Mouse (Mus musculus): ENCODE results near the gene Zeb2. TPM values are rescaled to one million over a fixed set of nuclear protein-coding genes. Genes with fewer than 3 reads are reported as not detected.

Gene Zeb2
- polyA plus RNA-seq, 1 experiment: 6.5 TPM

GRCm38 (mm10) chr2:45060768-45061167 is 56.4 kb downstream of the Zeb2 start:
- Histone ChIP-seq H3K36me3 (ENCODE audit: control insufficient read depth, insufficient read depth, low read length) (no peaks in the 10 kb centered on the region), H3K4me3 (ENCODE audit: control insufficient read depth, insufficient read depth, low read length) (no peak overlapping the region), H3K27ac (ENCODE audit: control insufficient read depth, insufficient read depth, low read length) (no peak overlapping the region), H3K27me3 (ENCODE audit: control insufficient read depth, insufficient read depth, low read length) (no peaks in the 10 kb centered on the region), H3K4me1 (replicated peaks; ENCODE audit: control insufficient read depth, insufficient read depth, low read length) (no peaks in the 10 kb centered on the region)
- TF ChIP-seq POLR2A (IDR thresholded peaks at IDR 0.05; ENCODE audit: control insufficient read depth, extremely low read depth, insufficient read depth, low read length, poor library complexity) (no peak), CTCF (IDR thresholded peaks at IDR 0.05; ENCODE audit: borderline replicate concordance, control insufficient read depth, extremely low read depth, insufficient read depth, low read length, poor library complexity) (no peak)
- DNase-seq: no peak
- 97% methylated on average over 4 of the region's 4 CpGs for WGBS

DNA sequence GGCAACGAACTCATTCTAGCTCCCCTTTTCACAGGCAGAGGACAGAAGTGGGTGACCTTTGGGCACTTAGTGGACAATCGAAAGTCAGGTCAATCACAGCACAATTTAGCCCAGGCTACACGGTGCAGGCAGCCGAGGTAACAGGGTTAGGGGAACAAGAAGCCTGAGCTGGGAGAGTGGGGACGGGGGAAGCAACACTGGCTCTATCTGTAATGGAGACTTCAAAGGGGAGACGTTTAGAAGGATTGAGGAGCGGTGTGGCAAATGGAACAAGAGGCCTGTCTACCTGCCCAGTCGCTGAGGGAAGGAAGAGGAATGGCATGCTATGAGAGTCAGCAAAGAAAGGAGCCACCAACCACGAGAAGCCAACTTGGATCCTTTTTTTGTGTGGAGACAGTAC is 57.0 kb downstream of the Zeb2 start:
- Histone ChIP-seq H3K27me3 (ENCODE audit: control insufficient read depth, insufficient read depth, low read length) (no peaks in the 10 kb centered on the region), H3K4me3 (ENCODE audit: control insufficient read depth, insufficient read depth, low read length) (no peak overlapping the region), H3K4me1 (replicated peaks; ENCODE audit: control insufficient read depth, insufficient read depth, low read length) (no peaks in the 10 kb centered on the region), H3K27ac (ENCODE audit: control insufficient read depth, insufficient read depth, low read length) (no peak overlapping the region), H3K36me3 (ENCODE audit: control insufficient read depth, insufficient read depth, low read length) (no peaks in the 10 kb centered on the region)
- DNase-seq: no peak
- TF ChIP-seq POLR2A (IDR thresholded peaks at IDR 0.05; ENCODE audit: control insufficient read depth, extremely low read depth, insufficient read depth, low read length, poor library complexity) (no peak), CTCF (IDR thresholded peaks at IDR 0.05; ENCODE audit: borderline replicate concordance, control insufficient read depth, extremely low read depth, insufficient read depth, low read length, poor library complexity) (no peak)
- 92% methylated on average over 9 of the region's 9 CpGs for WGBS

DNA sequence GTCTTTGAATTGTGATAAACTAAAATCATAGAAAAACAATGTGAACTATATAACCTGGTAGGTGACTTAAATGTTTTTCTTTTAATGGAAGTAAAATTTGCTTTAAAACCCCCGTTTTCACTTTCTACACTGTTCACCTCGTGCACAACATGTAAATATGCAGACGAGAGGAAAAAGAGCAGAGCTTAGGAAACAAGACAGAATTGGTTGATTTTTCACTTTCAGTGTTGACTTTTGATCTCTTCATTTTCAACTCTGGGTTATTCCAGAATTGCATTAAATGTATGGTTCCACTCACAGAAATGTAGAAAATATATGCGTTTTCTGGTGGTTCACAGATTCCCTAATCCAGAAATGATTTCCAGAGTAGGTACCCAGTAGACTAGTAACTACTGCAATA is 57.6 kb downstream of the Zeb2 start:
- H3K27ac ChIP-seq (ENCODE audit: control insufficient read depth, insufficient read depth, low read length): no peak overlapping the region
- no peaks in the 10 kb centered on the region for H3K4me1 ChIP-seq (replicated peaks; ENCODE audit: control insufficient read depth, insufficient read depth, low read length)
- WGBS: 94% methylated on average over 4 of the region's 4 CpGs
- no peak for DNase-seq
- H3K4me3 ChIP-seq (ENCODE audit: control insufficient read depth, insufficient read depth, low read length): no peak overlapping the region
- TF ChIP-seq POLR2A (IDR thresholded peaks at IDR 0.05; ENCODE audit: control insufficient read depth, extremely low read depth, insufficient read depth, low read length, poor library complexity) (no peak), CTCF (IDR thresholded peaks at IDR 0.05; ENCODE audit: borderline replicate concordance, control insufficient read depth, extremely low read depth, insufficient read depth, low read length, poor library complexity) (no peak)
- H3K27me3 ChIP-seq (ENCODE audit: control insufficient read depth, insufficient read depth, low read length): no peaks in the 10 kb centered on the region
- H3K36me3 ChIP-seq (ENCODE audit: control insufficient read depth, insufficient read depth, low read length): no peaks in the 10 kb centered on the region

DNA sequence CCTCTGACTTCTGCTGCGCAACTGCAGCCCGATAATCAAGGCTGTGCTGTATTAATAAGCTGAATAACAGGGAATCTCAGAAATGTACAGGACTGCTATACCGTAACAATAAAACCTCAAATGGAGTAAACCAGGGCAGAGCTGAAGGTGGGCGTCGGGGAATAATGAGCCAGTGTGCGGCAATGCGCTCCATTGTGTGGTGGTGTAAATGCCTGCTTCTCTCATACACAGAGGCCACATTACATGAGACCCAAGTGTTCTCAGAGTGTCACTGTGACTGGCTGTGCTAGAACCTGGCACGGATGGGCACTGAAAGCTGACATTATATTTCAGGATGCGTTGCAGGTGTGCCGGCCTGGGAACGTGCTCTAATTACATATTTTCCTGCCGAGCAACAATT is 58.2 kb downstream of the Zeb2 start:
- no peaks in the 10 kb centered on the region for H3K4me1 ChIP-seq (replicated peaks; ENCODE audit: control insufficient read depth, insufficient read depth, low read length)
- WGBS: 97% methylated on average over 12 of the region's 12 CpGs

DNA sequence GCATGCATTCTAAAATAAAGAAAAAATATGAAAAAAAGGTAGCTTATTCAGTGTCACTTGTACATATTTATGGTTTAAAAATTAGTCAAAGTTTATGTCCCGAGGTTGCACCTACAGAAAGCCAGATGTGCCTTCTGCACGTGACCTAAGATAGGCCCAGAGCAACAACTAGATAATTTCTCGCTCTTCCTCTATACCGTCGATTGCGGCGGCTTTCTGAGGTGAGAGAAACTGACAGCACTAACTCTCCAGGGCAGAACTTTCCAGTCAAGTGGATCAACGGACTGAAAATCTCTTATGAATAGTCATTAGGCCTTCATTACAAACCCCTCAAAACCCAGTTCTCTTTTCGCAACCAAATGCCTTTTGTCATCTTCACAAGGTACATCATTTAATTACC is 59.0 kb downstream of the Zeb2 start:
- no peak for DNase-seq
- WGBS: 96% methylated on average over 9 of the region's 9 CpGs
- Histone ChIP-seq H3K36me3 (ENCODE audit: control insufficient read depth, insufficient read depth, low read length) (no peaks in the 10 kb centered on the region), H3K4me3 (ENCODE audit: control insufficient read depth, insufficient read depth, low read length) (no peak overlapping the region), H3K27me3 (ENCODE audit: control insufficient read depth, insufficient read depth, low read length) (no peaks in the 10 kb centered on the region), H3K27ac (ENCODE audit: control insufficient read depth, insufficient read depth, low read length) (no peak overlapping the region), H3K4me1 (replicated peaks; ENCODE audit: control insufficient read depth, insufficient read depth, low read length) (no peaks in the 10 kb centered on the region)
- TF ChIP-seq POLR2A (IDR thresholded peaks at IDR 0.05; ENCODE audit: control insufficient read depth, extremely low read depth, insufficient read depth, low read length, poor library complexity) (no peak), CTCF (IDR thresholded peaks at IDR 0.05; ENCODE audit: borderline replicate concordance, control insufficient read depth, extremely low read depth, insufficient read depth, low read length, poor library complexity) (no peak)

More for the DNA sequence above, 58.2 kb downstream of the Zeb2 start:
- Histone ChIP-seq H3K36me3 (ENCODE audit: control insufficient read depth, insufficient read depth, low read length) (no peaks in the 10 kb centered on the region), H3K27me3 (ENCODE audit: control insufficient read depth, insufficient read depth, low read length) (no peaks in the 10 kb centered on the region), H3K4me3 (ENCODE audit: control insufficient read depth, insufficient read depth, low read length) (no peak overlapping the region), H3K27ac (ENCODE audit: control insufficient read depth, insufficient read depth, low read length) (no peak overlapping the region)
- TF ChIP-seq POLR2A (IDR thresholded peaks at IDR 0.05; ENCODE audit: control insufficient read depth, extremely low read depth, insufficient read depth, low read length, poor library complexity) (no peak), CTCF (IDR thresholded peaks at IDR 0.05; ENCODE audit: borderline replicate concordance, control insufficient read depth, extremely low read depth, insufficient read depth, low read length, poor library complexity) (no peak)
- DNase-seq: no peak

DNA sequence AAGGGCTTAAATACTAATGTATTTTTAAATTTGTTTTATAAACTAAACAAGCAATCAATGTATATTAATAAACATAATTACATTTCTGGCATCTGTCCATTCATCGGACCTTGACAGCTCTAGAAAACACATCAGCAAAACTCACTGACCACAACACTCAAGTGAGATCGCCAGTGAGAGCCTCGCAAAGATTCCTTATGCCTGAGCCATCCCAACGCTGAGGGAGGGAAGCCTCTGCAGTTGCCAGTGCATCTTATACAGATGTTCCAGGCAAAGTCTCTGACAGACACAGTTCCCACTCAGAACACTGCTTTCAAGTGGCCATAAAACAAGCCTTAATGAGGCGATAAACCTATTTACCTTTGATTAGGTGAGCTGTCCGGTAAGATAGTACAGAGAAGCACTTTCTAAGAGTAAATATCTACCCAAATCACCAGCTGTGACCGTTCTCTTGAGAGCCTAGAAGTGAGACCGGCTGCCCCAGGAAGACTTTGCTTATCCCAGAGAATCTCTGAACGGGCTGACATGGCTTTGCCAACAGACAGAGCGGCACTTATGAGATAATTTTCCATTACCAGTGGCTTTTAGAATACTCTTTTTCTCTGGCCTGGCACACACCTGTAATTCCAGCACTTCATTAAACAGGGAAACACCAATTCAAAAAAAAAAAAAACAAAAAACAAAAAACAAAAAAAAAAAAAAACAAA is 60.2 kb downstream of the Zeb2 start:
- H3K4me1 ChIP-seq (replicated peaks; ENCODE audit: control insufficient read depth, insufficient read depth, low read length): no peaks in the 10 kb centered on the region

More for the DNA sequence above, 60.2 kb downstream of the Zeb2 start:
- Histone ChIP-seq H3K36me3 (ENCODE audit: control insufficient read depth, insufficient read depth, low read length) (no peaks in the 10 kb centered on the region), H3K27ac (ENCODE audit: control insufficient read depth, insufficient read depth, low read length) (no peak overlapping the region), H3K4me3 (ENCODE audit: control insufficient read depth, insufficient read depth, low read length) (no peak overlapping the region), H3K27me3 (ENCODE audit: control insufficient read depth, insufficient read depth, low read length) (no peaks in the 10 kb centered on the region)
- no peak for DNase-seq
- TF ChIP-seq POLR2A (IDR thresholded peaks at IDR 0.05; ENCODE audit: control insufficient read depth, extremely low read depth, insufficient read depth, low read length, poor library complexity) (no peak), CTCF (IDR thresholded peaks at IDR 0.05; ENCODE audit: borderline replicate concordance, control insufficient read depth, extremely low read depth, insufficient read depth, low read length, poor library complexity) (no peak)
- WGBS: 95% methylated on average over 10 of the region's 10 CpGs

Measured in thymus, adult 2 months (tissue).